Mouse (Mus musculus) stomach, postnatal 0 days (tissue): ENCODE results near the gene Pla2g2f. TPM values are rescaled to one million over a fixed set of nuclear protein-coding genes. Genes with fewer than 3 reads are reported as not detected.

Experiments used
- ATAC-seq: fragments of 200-750 bp; cut with Nextera tagmentation; 2 replicates; pipeline ENCODE4 v1.8.0; 2017; ENCODE audit not compliant: low FRiP score, low TSS enrichment
- DNase-seq: peaks from one replicate; pipeline ENCODE4 v3.0.0-alpha.2; 2016; ENCODE audit warnings: low spot score
- H3K27ac ChIP-seq: fragments of 300-500 bp; sonication (generic); replicated peaks from 2 replicates; pipeline ENCODE4 v1.5.1; 2014; ENCODE audit warnings: mild to moderate bottlenecking, control low read depth
- H3K27me3 ChIP-seq: fragments of 300-500 bp; sonication (generic); 2 replicates; pipeline ENCODE4 v1.6.1; 2014; ENCODE audit warnings: low read length; ENCODE audit not compliant: control insufficient read depth, insufficient read depth
- H3K36me3 ChIP-seq: fragments of 300-500 bp; sonication (generic); 2 replicates; pipeline ENCODE4 v1.6.1; 2014; ENCODE audit warnings: low read length, mixed read lengths; ENCODE audit not compliant: control insufficient read depth, insufficient read depth
- H3K4me1 ChIP-seq: fragments of 300-500 bp; sonication (generic); replicated peaks from 2 replicates; pipeline ENCODE4 v1.6.1; 2014; ENCODE audit warnings: antibody characterized with exemption; ENCODE audit not compliant: control insufficient read depth, insufficient read depth
- H3K4me2 ChIP-seq: fragments of 300-500 bp; sonication (generic); replicated peaks from 2 replicates; pipeline ENCODE4 v1.6.1; 2014; ENCODE audit warnings: low read depth, mild to moderate bottlenecking, control low read depth, moderate library complexity
- H3K4me3 ChIP-seq: fragments of 300-500 bp; sonication (generic); 2 replicates; pipeline ENCODE4 v1.5.1; 2014; ENCODE audit warnings: low read depth, low read length, control low read depth
- H3K9ac ChIP-seq: fragments of 300-500 bp; sonication (generic); 2 replicates; pipeline ENCODE4 v1.6.1; 2014; ENCODE audit warnings: mild to moderate bottlenecking, low read length, control low read depth, mixed read lengths
- H3K9me3 ChIP-seq: fragments of 300-500 bp; sonication (generic); 2 replicates; pipeline ENCODE4 v1.6.1; 2016; ENCODE audit warnings: low read length; ENCODE audit not compliant: control insufficient read depth
- CTCF ChIP-seq: IDR thresholded peaks from 2 replicates; pipeline ENCODE4 v1.5.1; 2016; ENCODE audit warnings: antibody characterized with exemption, low read depth, mild to moderate bottlenecking, moderate library complexity
- EP300 ChIP-seq: optimal IDR thresholded peaks from 2 replicates; pipeline ENCODE3; 2016; ENCODE audit warnings: antibody characterized with exemption
- WGBS: fragments of 180-500 bp; shearing (Covaris S2); extraction: QIAGEN DNeasy Blood & Tissue Kit; methylation state at CpG from one replicate; pipeline ENCODE4 v1.1.7; 2014; 5-methylcytosine and 5-hydroxymethylcytosine counted together
- polyA plus RNA-seq: library from polyadenylated mRNA; unstranded; fragments of >200 nt; fragmentation: Nextera tagmentation; extraction: Ambion mirVana; gene quantifications from 2 replicates; pipeline ENCODE4 v1.2.1, GENCODE M21; 2015

The Pla2g2f gene
- 8.2 and 8.7 TPM in 2 replicates for polyA plus RNA-seq

- H3K36me3 ChIP-seq: no peaks in the 10 kb centered on the region
- no peak within 1 kb of the TSS for H3K4me3 ChIP-seq
- H3K4me1 ChIP-seq: no peaks in the 10 kb centered on the region
- DNase-seq (no peak), ATAC-seq (no peak)
- H3K4me2 ChIP-seq: no peak within 1 kb of the TSS
- H3K27ac ChIP-seq: peak within 1 kb of the TSS; percentile 35; the same call in 1 of the 2 replicates
- no peaks in the 10 kb centered on the region for H3K27me3 ChIP-seq
- no peak for TF ChIP-seq EP300
- TF ChIP-seq CTCF: no peak
- no peaks in the 10 kb centered on the region for H3K9me3 ChIP-seq
- no peak within 1 kb of the TSS for H3K9ac ChIP-seq
- WGBS: 77% methylated on average over 8 of the region's 8 CpGs
Observed at GRCm38 (mm10) chr4:138757416-138757815, at the start of gene Pla2g2f. Gene Pla2g2f (minus strand): TSS chr4:138757626.

GRCm38 (mm10) chr4:138806920-138807541, 49.6 kb upstream of the Pla2g2f start:
- no peaks in the 10 kb centered on the region for H3K27me3 ChIP-seq
- ATAC-seq (peak; percentile 10; the same call in 1 of the 2 replicates), DNase-seq (no peak)
- H3K4me2 ChIP-seq: no peak overlapping the region
- TF ChIP-seq CTCF (peak; percentile 39), EP300 (no peak)
- WGBS: 53% methylated on average over 7 of the region's 7 CpGs
- no peaks in the 10 kb centered on the region for H3K4me1 ChIP-seq
- H3K9me3 ChIP-seq: no peaks in the 10 kb centered on the region
- H3K27ac ChIP-seq: no peak overlapping the region
- no peaks in the 10 kb centered on the region for H3K36me3 ChIP-seq
- H3K9ac ChIP-seq: no peak overlapping the region
- H3K4me3 ChIP-seq: no peak overlapping the region

DNA sequence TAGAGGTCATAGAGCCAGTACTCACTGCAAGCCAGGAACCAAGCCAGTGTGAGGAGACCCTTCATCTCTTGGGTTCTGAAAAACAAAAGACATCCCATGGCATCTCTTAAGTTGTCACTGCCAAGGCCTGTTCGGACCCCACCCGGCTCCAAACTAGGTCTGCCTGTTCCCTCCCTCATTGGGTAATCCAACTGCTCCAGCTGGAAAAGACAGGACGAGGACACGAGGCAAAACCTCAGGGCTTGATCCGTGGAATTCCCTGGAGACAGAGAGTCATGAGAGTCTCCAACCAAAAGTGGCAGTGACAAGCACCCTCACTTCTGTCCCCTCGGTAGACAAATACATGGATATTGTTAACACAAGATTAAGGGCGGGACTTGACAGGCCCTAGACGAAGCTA, 48.7 kb upstream of the Pla2g2f start:
- Histone ChIP-seq H3K36me3 (no peaks in the 10 kb centered on the region), H3K9ac (no peak overlapping the region), H3K9me3 (no peaks in the 10 kb centered on the region), H3K4me1 (no peaks in the 10 kb centered on the region), H3K4me2 (no peak overlapping the region), H3K27ac (no peak overlapping the region), H3K4me3 (no peak overlapping the region), H3K27me3 (no peaks in the 10 kb centered on the region)
- ATAC-seq (no peak), DNase-seq (no peak)
- TF ChIP-seq EP300: no peak
- TF ChIP-seq CTCF: no peak
- 65% methylated on average over 8 of the region's 8 CpGs for WGBS

GRCm38 (mm10) chr4:138805248-138805647, 47.8 kb upstream of the Pla2g2f start:
- 45% methylated on average over 8 of the region's 8 CpGs for WGBS
- DNase-seq: no peak
- no peak overlapping the region for H3K4me3 ChIP-seq
- no peaks in the 10 kb centered on the region for H3K27me3 ChIP-seq
- no peak for ATAC-seq
- H3K9ac ChIP-seq: no peak overlapping the region
- no peak for TF ChIP-seq CTCF
- no peak for TF ChIP-seq EP300
- no peak overlapping the region for H3K27ac ChIP-seq
- no peak overlapping the region for H3K4me2 ChIP-seq
- H3K4me1 ChIP-seq: no peaks in the 10 kb centered on the region
- no peaks in the 10 kb centered on the region for H3K9me3 ChIP-seq
- no peaks in the 10 kb centered on the region for H3K36me3 ChIP-seq

- 83% methylated on average over 11 of the region's 11 CpGs for WGBS
- no peak for DNase-seq
- H3K36me3 ChIP-seq: no peaks in the 10 kb centered on the region
- no peak overlapping the region for H3K4me2 ChIP-seq
- no peak for ATAC-seq
- no peak overlapping the region for H3K4me3 ChIP-seq
- H3K4me1 ChIP-seq: no peaks in the 10 kb centered on the region; the same call in 1 of the 2 replicates
- no peak overlapping the region for H3K9ac ChIP-seq
- no peaks in the 10 kb centered on the region for H3K27me3 ChIP-seq
- TF ChIP-seq CTCF: no peak
- TF ChIP-seq EP300: no peak
- no peaks in the 10 kb centered on the region for H3K9me3 ChIP-seq
- H3K27ac ChIP-seq: no peak overlapping the region
Observed at GRCm38 (mm10) chr4:138802917-138803316, 45.5 kb upstream of the Pla2g2f start.

DNA sequence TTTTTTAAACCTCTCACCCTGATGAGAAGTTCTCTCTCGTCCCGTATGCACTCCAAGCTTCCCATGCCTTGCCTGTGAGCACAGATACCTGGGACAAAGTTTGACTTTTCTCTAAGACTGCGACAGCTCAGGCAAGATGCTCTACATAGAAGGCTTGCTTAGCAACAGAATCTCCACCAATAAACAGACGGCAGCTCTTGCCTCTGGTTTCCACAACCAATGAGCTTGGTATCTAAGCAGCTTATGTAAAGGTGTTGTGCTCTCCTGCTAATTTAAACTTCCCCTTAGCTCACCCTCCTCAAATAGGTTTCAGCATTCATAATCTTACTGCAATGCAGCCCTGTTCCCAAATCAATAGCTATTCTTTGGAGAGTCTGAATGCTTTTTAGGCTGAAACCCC, 44.2 kb upstream of the Pla2g2f start:
- no peak overlapping the region for H3K4me2 ChIP-seq

More for the DNA sequence above, 44.2 kb upstream of the Pla2g2f start:
- 83% methylated on average over 4 of the region's 4 CpGs for WGBS
- no peak overlapping the region for H3K27ac ChIP-seq
- no peaks in the 10 kb centered on the region for H3K9me3 ChIP-seq
- no peaks in the 10 kb centered on the region; the same call in 1 of the 2 replicates for H3K4me1 ChIP-seq
- no peak overlapping the region for H3K9ac ChIP-seq
- no peak overlapping the region for H3K4me3 ChIP-seq
- DNase-seq (no peak), ATAC-seq (no peak)
- TF ChIP-seq EP300 (no peak), CTCF (no peak)
- no peaks in the 10 kb centered on the region for H3K36me3 ChIP-seq
- no peaks in the 10 kb centered on the region for H3K27me3 ChIP-seq
